Mouse (Mus musculus) right cerebral cortex, adult 2 months (tissue): ENCODE measurements around the gene Lctl.

ENCODE experiments used
- DNase-seq, 2 experiments: peaks; one replicate each; pipeline ENCODE4 v3.0.0; 2021 to 2022; ENCODE audit warnings: low spot score in 2 of 2

Gene Lctl

GRCm38 (mm10) chr9:64184166-64184840, 67.4 kb downstream of the Lctl start:
- DNase-seq = no peak
